Mouse (Mus musculus) activated CD4-positive, CD25-positive, alpha-beta regulatory T cell, adult 4 months (primary cell): ENCODE data around the gene Cphx3. TPM values are rescaled to one million over a fixed set of nuclear protein-coding genes. Genes with fewer than 3 reads are reported as not detected.
"Not testable (repeated sequence)": the region's sequence is repeated elsewhere in the genome, so short reads cannot be mapped to it uniquely, and the experiment has no call there.

ENCODE experiments used
- ATAC-seq: one replicate; pipeline ENCODE4 v1.8.0; 2017
- polyA plus RNA-seq, 2 experiments: library from polyadenylated mRNA; unstranded; fragments of 100-300 nt; shearing (Covaris generic); gene quantifications; one replicate each; pipeline ENCODE4 v1.2.1; 2017

Gene Cphx3
- polyA plus RNA-seq, 2 experiments from 2014 or later = not detected

GRCm38 (mm10) chr14:26175028-26175427, 92.9 kb downstream of the Cphx3 start:
- not testable (repeated sequence) for ATAC-seq

DNA sequence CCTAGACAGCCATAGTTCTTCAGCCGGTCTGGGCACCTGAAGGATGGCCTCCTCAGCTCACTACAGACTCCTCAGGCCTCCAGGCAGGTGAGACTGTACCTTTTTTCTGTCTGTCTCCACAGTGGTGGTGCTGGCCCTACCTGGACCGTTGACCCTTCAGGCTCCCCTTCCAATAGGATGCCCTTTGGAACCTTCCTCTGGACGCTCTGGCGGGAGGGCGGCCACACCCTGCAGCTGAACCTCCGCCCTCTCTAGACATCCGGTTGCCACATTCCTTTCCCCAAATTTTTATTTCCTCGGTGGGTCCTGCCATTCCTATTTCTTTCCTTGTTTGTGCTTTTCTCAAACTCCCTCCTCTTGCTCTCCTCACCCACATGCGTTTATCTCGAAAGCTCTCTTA, 99.6 kb downstream of the Cphx3 start:
- not testable (repeated sequence) for ATAC-seq

DNA sequence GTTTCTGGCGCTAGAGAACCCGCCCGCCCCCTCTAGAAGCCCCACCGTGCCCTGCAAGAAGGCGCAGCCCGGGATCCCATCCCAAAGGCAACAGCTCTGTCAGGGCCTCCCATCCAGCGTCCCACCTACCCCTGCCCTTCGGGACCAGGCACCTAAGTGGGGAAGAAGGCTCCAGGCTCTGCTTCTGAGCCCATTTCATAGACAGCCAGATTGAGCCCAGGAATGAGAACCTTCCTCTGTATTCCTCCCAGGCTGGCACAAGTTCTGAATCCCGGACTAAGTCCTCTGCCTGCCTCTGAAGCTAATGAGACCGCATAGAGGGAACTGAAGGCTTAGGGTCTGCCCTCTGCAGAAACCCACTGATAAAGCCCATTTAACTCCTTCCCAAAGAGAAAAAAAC, 100.3 kb downstream of the Cphx3 start, which contains the start of gene Plac9b:
Plac9b (minus strand) TSS at position 101 of the 400 bp plus-strand sequence.
- ATAC-seq = not testable (repeated sequence)

DNA sequence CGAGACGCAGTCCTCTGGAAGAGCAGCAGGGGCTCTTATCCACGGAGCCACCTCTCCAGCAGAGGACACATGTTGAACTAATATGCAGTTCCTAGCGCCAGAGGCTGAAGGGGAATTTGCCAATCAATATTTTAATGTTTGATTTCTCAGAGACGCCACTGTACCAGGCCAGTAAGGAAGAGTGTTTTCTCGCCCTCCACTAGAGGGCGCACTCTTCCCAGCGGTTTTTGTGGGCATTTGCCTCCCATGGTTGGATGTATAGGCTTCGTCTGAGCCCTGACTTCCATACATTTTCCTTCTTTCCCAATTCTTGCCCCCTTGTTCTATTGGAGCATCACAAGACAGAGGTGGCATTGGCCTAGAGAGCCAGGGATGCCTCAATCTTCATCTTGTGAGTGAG, 104.5 kb downstream of the Cphx3 start:
- ATAC-seq = not testable (repeated sequence)

- ATAC-seq = not testable (repeated sequence)
Observed at GRCm38 (mm10) chr14:26188361-26188760, 106.3 kb downstream of the Cphx3 start.

- ATAC-seq = not testable (repeated sequence)
Observed at GRCm38 (mm10) chr14:26197851-26198250, 115.8 kb downstream of the Cphx3 start.

DNA sequence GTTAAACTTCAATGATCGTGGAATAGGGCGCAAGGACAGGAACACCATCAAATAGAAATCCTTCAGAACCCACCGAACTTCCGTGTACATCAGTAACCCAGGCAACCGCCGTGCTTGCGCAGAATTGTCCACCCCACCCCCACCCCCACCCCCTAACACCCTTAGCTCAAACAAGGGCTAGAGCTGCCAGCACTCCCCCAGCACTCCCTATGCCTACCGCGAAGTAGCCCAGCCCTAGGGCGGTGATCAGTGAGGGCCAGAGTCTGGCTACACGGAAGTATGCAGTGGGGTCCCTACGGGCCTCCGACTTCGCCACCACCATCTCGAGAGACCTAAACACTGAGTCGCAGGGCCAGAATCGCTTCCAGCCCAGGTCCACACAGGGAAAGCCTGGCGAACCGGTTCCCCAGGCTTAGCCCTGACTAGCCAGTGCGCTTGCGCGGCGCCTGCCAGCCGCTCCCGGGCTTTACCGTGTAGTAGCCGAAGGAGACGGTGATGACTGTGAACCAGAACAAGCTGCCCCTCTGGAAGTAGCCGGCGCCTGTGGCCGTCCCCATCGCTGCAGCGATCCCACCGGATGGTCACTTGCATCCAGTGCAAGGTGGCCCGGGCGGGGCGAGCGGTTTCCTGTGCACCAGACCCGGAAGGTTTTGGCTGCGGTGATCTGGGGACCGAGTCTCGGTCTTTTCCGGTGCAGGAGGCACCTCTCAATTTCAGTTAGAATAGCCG, 124.3 kb downstream of the Cphx3 start:
- peak; percentile 54 for ATAC-seq

- ATAC-seq = peak; percentile 82
Observed at GRCm38 (mm10) chr14:26206926-26207247, 124.8 kb downstream of the Cphx3 start, which contains the start of gene Tmem254b. Tmem254b (minus strand) TSS chr14:26207041.

GRCm38 (mm10) chr14:26216233-26217000, 134.3 kb downstream of the Cphx3 start:
- not testable (repeated sequence) for ATAC-seq

DNA sequence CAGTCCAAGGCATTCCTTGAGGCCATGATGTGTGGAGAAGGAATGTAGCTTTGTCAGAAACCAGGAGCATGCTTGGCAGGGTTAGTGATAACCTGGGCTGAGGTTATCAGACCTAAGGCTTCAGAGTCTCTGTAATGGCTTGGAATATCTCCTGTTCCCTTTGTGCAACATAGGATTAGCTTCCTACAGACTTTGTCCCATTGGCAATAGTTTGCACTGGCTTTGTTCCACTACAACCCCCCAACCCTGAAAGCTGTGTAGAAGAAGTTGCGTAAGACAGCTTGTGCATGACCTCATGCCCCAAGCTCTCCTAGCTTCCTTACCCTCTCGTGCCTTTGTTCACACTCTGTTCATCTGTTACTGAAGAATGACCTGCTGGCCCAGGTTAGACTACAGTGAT, 155.1 kb downstream of the Cphx3 start:
- not testable (repeated sequence) for ATAC-seq

DNA sequence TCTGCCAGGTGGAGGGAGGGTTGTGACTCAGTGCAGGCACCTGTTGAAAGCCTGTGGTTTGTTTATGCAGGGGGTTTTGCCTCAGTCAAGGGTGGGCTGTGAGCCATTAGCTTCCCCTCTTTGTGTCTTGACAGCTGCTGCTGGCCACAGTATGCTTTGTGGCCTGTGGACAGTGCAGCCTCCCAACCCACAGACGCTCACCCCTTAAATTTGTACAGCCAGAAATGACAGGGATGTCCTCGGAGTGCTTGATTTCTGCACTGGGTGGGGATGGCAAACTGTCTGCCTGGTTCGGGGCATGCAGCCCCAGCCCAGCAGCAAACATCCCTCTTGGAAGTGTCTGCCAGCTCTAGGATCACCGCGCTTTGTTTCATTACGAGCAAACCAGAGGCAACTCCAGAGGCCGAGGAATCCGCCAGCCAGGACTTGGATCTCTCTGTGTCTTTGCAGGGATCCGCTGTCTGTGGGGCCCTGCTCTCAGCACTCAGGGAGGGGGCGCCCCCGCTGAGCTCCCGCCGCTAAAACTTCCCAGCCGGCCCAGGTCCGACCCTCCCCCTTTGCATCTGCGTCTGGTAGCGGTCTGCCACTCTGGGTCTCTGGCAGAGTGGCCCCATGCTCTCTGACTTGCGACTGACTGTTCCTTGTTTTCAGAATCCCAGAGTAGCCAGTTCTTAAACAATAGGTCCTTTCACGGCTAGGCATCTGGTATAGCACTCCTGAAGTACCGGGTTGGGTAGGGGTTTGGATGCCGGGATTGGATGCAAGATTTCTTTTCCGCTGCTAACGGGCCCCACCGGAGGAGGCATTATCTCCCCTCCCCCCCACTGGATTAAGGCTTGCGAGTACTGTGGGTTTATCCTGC, 175.9 kb downstream of the Cphx3 start, which contains the start of gene Duxbl3:
Duxbl3 (plus strand) TSS at position 207 of the 862 bp plus-strand sequence.
- ATAC-seq = not testable (repeated sequence)

DNA sequence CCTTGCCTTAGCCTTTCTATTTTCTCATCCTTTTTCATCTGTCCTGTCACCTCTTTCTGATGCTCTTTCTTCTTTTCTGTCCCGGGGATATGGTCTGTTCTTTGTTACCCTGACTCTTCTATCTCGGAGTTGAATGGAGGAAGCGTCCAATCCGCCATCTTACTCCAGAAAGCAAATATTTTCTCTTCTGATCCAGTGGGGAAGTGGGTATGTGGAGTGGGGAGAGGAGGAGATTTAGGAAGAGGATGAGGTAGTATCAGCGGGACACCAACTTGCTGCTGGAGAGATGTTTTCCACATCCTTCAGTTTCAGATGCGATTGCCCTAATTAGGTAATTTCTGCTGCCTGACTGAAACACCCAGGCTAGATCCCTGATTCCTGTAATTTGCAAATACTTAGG, 176.6 kb downstream of the Cphx3 start:
- not testable (repeated sequence) for ATAC-seq

Other genes starting within 250 kb of the Cphx3 start
- 10 to 100 TPM; 60.6 to 78.5 TPM for gene Anxa11, start 240.1 kb upstream of the Cphx3 start, polyA plus RNA-seq
- gene Plac9a, start 179.2 kb upstream of the Cphx3 start, polyA plus RNA-seq = not detected
- gene Tmem254a, start 154.6 kb upstream of the Cphx3 start, polyA plus RNA-seq = 1 to 10 TPM; 2.9 to 3.0 TPM
- not detected for gene Cphx1, start 144.0 kb upstream of the Cphx3 start, polyA plus RNA-seq
- gene Duxbl1, start 103.7 kb upstream of the Cphx3 start, polyA plus RNA-seq = not detected
- gene Gm9780, start 39.6 kb upstream of the Cphx3 start, polyA plus RNA-seq = not detected
- 10 to 100 TPM; 59.9 to 60.0 TPM for gene Tmem254c, start 14.9 kb upstream of the Cphx3 start, polyA plus RNA-seq
- gene Cphx2, start 781 bp upstream of the Cphx3 start, polyA plus RNA-seq = not detected
- not detected for gene Duxbl2, start 36.1 kb downstream of the Cphx3 start, polyA plus RNA-seq
- gene Plac9b, start 100.2 kb downstream of the Cphx3 start, polyA plus RNA-seq = not detected
- 10 to 100 TPM in 1 of 2 experiments, 1 to 10 TPM in 1; 6.6 to 17.9 TPM for gene Tmem254b, start 124.7 kb downstream of the Cphx3 start, polyA plus RNA-seq
- gene Duxbl3, start 175.7 kb downstream of the Cphx3 start, polyA plus RNA-seq = not detected